Mouse (Mus musculus) olfactory bulb, adult 2 months (tissue): ENCODE results near the gene Ccdc136.

Experiments used
- CTCF ChIP-seq: fragments of 200-500 bp; IDR thresholded peaks from 2 replicates; pipeline ENCODE4 v1.5.1; 2012; ENCODE audit warnings: low read depth, mild to moderate bottlenecking, low read length, moderate library complexity; ENCODE audit not compliant: insufficient read depth
- POLR2A ChIP-seq: fragments of 200-500 bp; IDR thresholded peaks from 2 replicates; pipeline ENCODE4 v1.6.1; 2012; ENCODE audit warnings: mild to moderate bottlenecking, low read depth, low read length, moderate library complexity; ENCODE audit not compliant: insufficient read depth

DNA sequence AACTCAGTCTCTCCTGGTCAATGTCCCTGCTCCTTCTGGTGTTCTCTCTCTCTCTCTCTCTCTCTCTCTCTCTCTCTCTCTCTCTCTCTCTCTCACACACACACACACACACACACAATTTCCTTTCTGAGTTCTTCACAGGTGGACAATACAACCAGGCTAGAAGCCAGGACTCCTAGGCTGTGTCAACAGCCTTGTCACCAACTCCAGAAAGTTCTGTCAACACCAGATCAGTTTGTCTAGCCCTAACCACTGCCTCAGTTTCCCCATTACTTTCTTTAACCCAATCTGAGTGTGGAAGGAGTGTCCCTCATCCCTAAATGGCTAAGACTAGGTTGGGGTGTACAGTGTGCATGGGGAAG lies 36.5 kb downstream of the Ccdc136 start:
- no peak for TF ChIP-seq CTCF
- no peak for TF ChIP-seq POLR2A
